Mouse (Mus musculus): ENCODE data around the gene Cyp2c68. TPM values are rescaled to one million over a fixed set of nuclear protein-coding genes. Genes with fewer than 3 reads are reported as not detected.

The Cyp2c68 gene
- polyA plus RNA-seq (2012; rRNA removed), result not detected in 2 replicates

GRCm38 (mm10) chr19:39740920-39741319 is at the start of gene Cyp2c68:
Gene Cyp2c68 (minus strand): TSS chr19:39741054.

GRCm38 (mm10) chr19:39648938-39649337 is 91.9 kb downstream of the Cyp2c68 start, which contains the start of gene Cyp2c67:
Gene Cyp2c67 (minus strand): TSS chr19:39649051.

Other genes with a start within 250 kb of the Cyp2c68 start
- gene Cyp2c39, start 230.2 kb downstream of the Cyp2c68 start, polyA plus RNA-seq (2012; rRNA removed), result not detected in 2 replicates
- gene Cyp2c67, start 92.0 kb downstream of the Cyp2c68 start, polyA plus RNA-seq (2012; rRNA removed), result not detected in 2 replicates
- gene Cyp2c40, start 71.8 kb upstream of the Cyp2c68 start, polyA plus RNA-seq (2012; rRNA removed), result not detected in 2 replicates
- not detected in 2 replicates for gene Cyp2c69, start 145.7 kb upstream of the Cyp2c68 start, polyA plus RNA-seq (2012; rRNA removed)